Mouse (Mus musculus): ENCODE results near the gene Vmn1r205.

GRCm38 (mm10) chr13:22592900-22593299, at the start of gene Vmn1r205:
- no peak for TF ChIP-seq CTCF (conservative IDR thresholded peaks at IDR 0.05; ENCODE audit: low read length)
- no peak for TF ChIP-seq POU5F1 (IDR thresholded peaks at IDR 0.05; ENCODE audit: borderline replicate concordance, low read length)
- TF ChIP-seq NANOG (IDR thresholded peaks at IDR 0.05; ENCODE audit: borderline replicate concordance, low read length): no peak

Measured in E14TG2a.4 (cell line).